Mouse (Mus musculus) cortical plate, adult 2 months (tissue): Measurements from ENCODE around the gene Rnase11.

Source experiments
- CTCF ChIP-seq: fragments of 200-500 bp; IDR thresholded peaks from 2 replicates; pipeline ENCODE4 v1.5.1; 2011; ENCODE audit warnings: mild to moderate bottlenecking, control low read depth, low read length; ENCODE audit not compliant: insufficient read depth; ENCODE audit errors: extremely low read depth
- POLR2A ChIP-seq: fragments of 200-500 bp; IDR thresholded peaks from 2 replicates; pipeline ENCODE4 v1.6.1; 2011; ENCODE audit warnings: mild to moderate bottlenecking, low read length, control low read depth; ENCODE audit not compliant: insufficient read depth; ENCODE audit errors: extremely low read depth

- TF ChIP-seq CTCF: no peak
- no peak for TF ChIP-seq POLR2A
Observed at GRCm38 (mm10) chr14:51060761-51061160, 10.8 kb upstream of the Rnase11 start.
